Mouse (Mus musculus) lung, postnatal 0 days (tissue): ENCODE results near the gene Fpgs. TPM values are rescaled to one million over a fixed set of nuclear protein-coding genes. Genes with fewer than 3 reads are reported as not detected.

ENCODE experiments used
- ATAC-seq: fragments of 200-750 bp; cut with Nextera tagmentation; 2 replicates; pipeline ENCODE4 v1.8.0; 2017; ENCODE audit warnings: moderate library complexity
- DNase-seq: peaks from one replicate; pipeline ENCODE4 v3.0.0-alpha.2; 2016; ENCODE audit warnings: low spot score
- H3K27ac ChIP-seq: fragments of 300-500 bp; sonication (generic); 2 replicates; pipeline ENCODE4 v1.5.1; 2014; ENCODE audit warnings: antibody characterized with exemption, mild to moderate bottlenecking, low read length, mixed read lengths
- H3K27me3 ChIP-seq: fragments of 300-500 bp; sonication (generic); replicated peaks from 2 replicates; pipeline ENCODE4 v1.6.1; 2014; ENCODE audit warnings: low read length, mixed read lengths; ENCODE audit not compliant: insufficient read depth
- H3K36me3 ChIP-seq: fragments of 300-500 bp; sonication (generic); 2 replicates; pipeline ENCODE4 v1.6.1; 2014; ENCODE audit warnings: low read length, mixed read lengths; ENCODE audit not compliant: insufficient read depth
- H3K4me1 ChIP-seq: fragments of 300-500 bp; sonication (generic); 2 replicates; pipeline ENCODE4 v1.6.1; 2014; ENCODE audit warnings: antibody characterized with exemption, low read depth, low read length, mixed read lengths; ENCODE audit not compliant: insufficient read depth
- H3K4me2 ChIP-seq: fragments of 300-500 bp; sonication (generic); replicated peaks from 2 replicates; pipeline ENCODE4 v1.6.1; 2014; ENCODE audit warnings: low read depth, mild to moderate bottlenecking, low read length, moderate library complexity, mixed read lengths
- H3K4me3 ChIP-seq: fragments of 300-500 bp; sonication (generic); 2 replicates; pipeline ENCODE4 v1.5.1; 2014; ENCODE audit warnings: low read depth, low read length
- H3K9ac ChIP-seq: fragments of 300-500 bp; sonication (generic); replicated peaks from 2 replicates; pipeline ENCODE4 v1.6.1; 2014; ENCODE audit warnings: low read depth, mild to moderate bottlenecking
- H3K9me3 ChIP-seq: fragments of 300-500 bp; sonication (generic); 2 replicates; pipeline ENCODE4 v1.6.1; 2016; ENCODE audit warnings: low read length, mixed read lengths
- CTCF ChIP-seq: IDR thresholded peaks from 2 replicates; pipeline ENCODE4 v1.5.1; 2016; ENCODE audit warnings: antibody characterized with exemption, mild to moderate bottlenecking
- EP300 ChIP-seq: IDR thresholded peaks from 2 replicates; pipeline ENCODE4 v1.6.1; 2016; ENCODE audit warnings: antibody characterized with exemption, mild to moderate bottlenecking, control low read depth
- WGBS: fragments of 180-500 bp; shearing (Covaris S2); extraction: QIAGEN DNeasy Blood & Tissue Kit; methylation state at CpG from one replicate; pipeline ENCODE4 v1.1.7; 2014; 5-methylcytosine and 5-hydroxymethylcytosine counted together
- polyA plus RNA-seq: library from polyadenylated mRNA; unstranded; fragments of >200 nt; fragmentation: Nextera tagmentation; extraction: Ambion mirVana; gene quantifications from 2 replicates; pipeline ENCODE4 v1.2.1, GENCODE M21; 2015

Gene Fpgs
- polyA plus RNA-seq, 1 experiment from 2014 or later = 15.6 TPM

DNA sequence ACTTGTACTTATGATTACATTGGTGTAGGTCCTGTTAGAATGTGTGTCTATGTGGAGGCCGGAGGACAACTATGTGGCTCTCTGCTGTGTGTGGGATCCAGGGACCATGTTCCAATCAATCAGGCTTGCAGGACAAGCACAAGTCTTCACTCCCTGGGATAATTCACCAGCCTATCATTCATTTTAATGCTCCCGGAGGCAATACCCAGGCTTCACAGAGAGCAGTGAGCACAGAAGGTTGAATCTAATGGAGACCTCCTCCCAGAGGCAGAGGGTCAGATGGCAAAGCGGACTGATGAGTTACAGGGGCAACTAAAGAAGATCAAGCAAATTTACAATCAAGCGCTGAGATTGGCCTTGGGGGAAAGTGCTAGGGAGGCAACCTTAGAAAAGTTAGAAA is 25.6 kb upstream of the Fpgs start:
- WGBS = 47% methylated on average over 4 of the region's 4 CpGs

DNA sequence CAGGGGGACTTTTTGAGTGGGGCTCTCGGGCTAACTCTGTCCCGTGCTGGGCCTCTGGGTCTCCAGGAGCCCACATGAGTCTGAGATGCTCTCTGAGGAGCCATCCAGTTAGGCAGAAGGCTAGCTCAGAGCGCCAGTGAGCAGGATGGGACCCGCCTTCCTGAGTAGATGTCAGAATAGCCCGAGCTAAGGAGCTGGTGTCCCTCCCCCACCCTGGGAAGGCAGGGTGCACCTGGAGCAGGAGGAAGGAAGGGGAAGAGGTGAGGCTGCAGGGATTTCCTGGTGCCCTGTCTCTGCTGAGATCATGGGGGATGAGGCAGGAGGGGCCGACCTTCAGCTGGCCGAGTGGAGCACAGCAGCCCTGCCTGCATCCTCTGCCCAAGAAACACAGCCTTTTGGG is 24.5 kb upstream of the Fpgs start:
- peak overlapping the region; percentile 83 for H3K27ac ChIP-seq
- peak overlapping the region; percentile 54 for H3K9ac ChIP-seq
- DNase-seq (peak; percentile 59), ATAC-seq (peak; percentile 29)
- peak overlapping the region; percentile 48 for H3K4me3 ChIP-seq
- TF ChIP-seq CTCF (no peak), EP300 (peak; percentile 71)
- no peaks in the 10 kb centered on the region for H3K9me3 ChIP-seq
- peak overlapping the region; percentile 54 for H3K4me2 ChIP-seq
- H3K36me3 ChIP-seq = no peaks in the 10 kb centered on the region
- 33% methylated on average over 7 of the region's 7 CpGs for WGBS
- H3K27me3 ChIP-seq = no peaks in the 10 kb centered on the region
- peaks cover 8% of the 10 kb centered on the region; the same call in 1 of the 2 replicates for H3K4me1 ChIP-seq

More for the DNA sequence above, 25.6 kb upstream of the Fpgs start:
- H3K4me1 ChIP-seq = peaks cover 8% of the 10 kb centered on the region; the same call in 1 of the 2 replicates
- peak overlapping the region; percentile 48; the same call in 1 of the 2 replicates for H3K4me3 ChIP-seq
- peak overlapping the region; percentile 83 for H3K27ac ChIP-seq
- no peaks in the 10 kb centered on the region for H3K27me3 ChIP-seq
- peak overlapping the region; percentile 54 for H3K4me2 ChIP-seq
- no peak for TF ChIP-seq EP300
- TF ChIP-seq CTCF = no peak
- no peaks in the 10 kb centered on the region for H3K36me3 ChIP-seq
- H3K9ac ChIP-seq = peak overlapping the region; percentile 19; the same call in 1 of the 2 replicates
- no peaks in the 10 kb centered on the region for H3K9me3 ChIP-seq
- ATAC-seq (no peak), DNase-seq (no peak)

DNA sequence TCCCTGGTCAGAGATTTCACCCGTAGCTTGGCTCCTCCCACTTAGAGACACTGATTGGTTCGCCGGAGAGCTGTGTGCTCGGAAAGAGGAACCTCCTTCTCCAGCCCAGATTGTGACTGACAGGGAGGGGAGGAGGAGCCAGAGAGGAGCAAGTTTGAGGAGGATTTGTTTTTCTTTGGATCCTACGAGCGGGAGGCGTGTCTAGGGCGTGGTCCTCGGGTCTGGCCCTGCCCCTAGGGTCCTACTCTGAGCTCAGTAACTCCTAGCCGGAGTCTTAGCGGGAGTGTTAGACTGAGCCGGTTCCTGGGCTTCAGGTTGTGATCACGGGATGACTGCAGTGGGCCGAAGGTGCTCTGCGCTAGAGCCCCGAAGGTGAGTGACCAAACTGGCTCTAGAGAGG is 23.5 kb upstream of the Fpgs start:
- Histone ChIP-seq H3K27me3 (no peaks in the 10 kb centered on the region), H3K9ac (peak overlapping the region; percentile 54), H3K4me2 (peak overlapping the region; percentile 54), H3K36me3 (no peaks in the 10 kb centered on the region), H3K4me3 (peak overlapping the region; percentile 48), H3K9me3 (no peaks in the 10 kb centered on the region), H3K27ac (peak overlapping the region; percentile 83), H3K4me1 (peaks cover 8% of the 10 kb centered on the region; the same call in 1 of the 2 replicates)
- WGBS = 2% methylated on average over 16 of the region's 16 CpGs
- DNase-seq = peak; percentile 100
- TF ChIP-seq EP300 (no peak), CTCF (no peak)
- peak; percentile 98 for ATAC-seq

DNA sequence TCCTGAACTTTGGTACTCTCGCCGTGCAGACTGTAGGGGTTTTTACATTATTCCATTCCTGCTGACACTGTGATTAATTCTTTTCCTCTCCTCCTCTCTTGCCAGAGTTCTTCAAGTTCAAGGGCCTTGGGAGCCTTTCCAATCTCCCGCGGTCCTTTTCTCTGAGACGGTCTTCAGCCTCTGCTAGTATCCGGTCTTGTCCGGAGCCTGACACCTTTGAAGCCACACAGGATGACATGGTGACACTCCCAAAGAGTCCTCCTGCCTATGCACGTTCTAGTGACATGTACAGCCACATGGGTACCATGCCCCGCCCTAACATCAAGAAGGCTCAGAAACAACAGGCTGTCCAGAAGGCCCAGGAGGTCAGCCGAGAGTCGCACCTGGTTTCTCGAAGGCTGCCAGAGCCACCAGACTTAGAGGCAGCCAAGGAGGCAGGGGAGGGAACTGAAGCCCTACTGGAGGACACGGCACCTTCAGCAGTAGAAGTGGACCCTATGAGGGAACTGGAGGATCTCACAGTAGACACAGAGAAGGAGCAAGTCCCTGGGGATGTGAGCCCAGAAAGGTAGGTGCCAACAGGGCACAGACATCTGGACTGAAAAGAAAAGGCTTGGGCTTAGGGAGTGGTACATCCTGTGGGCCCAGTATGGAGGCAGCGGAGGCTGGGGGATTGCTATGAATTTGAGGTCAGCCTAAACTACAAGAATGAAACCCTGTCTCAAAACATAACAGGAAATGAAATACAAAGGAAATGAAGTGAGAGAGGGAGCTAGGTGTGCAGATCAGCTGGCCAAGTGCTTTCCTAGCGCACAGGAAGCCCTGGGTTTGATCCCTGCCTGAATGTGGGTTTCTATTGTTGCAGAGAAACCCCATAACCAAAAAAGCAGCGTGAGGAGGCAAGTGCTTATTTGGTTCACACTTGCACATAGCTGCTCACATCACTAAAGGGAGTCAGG is 21.2 kb upstream of the Fpgs start:
- Histone ChIP-seq H3K36me3 (no peaks in the 10 kb centered on the region), H3K27me3 (no peaks in the 10 kb centered on the region), H3K27ac (0 out of 2 replicates have a peak overlapping the region, but pooled peaks have one; percentile 32), H3K9ac (no peak overlapping the region), H3K4me2 (no peak overlapping the region), H3K4me3 (no peak overlapping the region), H3K9me3 (no peaks in the 10 kb centered on the region), H3K4me1 (0 out of 2 replicates have a peak, but pooled peaks cover 4% of the 10 kb centered on the region)
- WGBS = 51% methylated on average over 16 of the region's 16 CpGs
- DNase-seq (no peak), ATAC-seq (no peak)
- TF ChIP-seq EP300 (no peak), CTCF (no peak)

DNA sequence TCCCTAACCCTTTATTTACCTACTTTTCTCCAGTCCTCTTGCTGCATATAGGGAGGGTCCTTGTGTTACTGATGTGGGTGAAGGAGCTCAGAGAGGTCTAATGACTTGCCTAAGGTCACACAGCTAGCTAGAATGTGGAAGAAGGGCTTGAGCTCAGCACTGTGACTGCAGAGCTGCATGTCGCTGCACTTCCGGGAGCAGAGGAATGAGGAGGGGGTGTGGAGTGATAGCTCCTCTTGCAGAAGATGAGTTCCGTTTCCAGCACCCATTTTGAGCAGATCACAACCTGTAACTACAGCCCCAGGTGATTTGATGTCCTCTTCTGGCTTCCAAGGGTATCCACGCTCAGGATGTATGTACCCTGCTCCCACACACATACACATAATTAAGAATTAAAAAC is 20.2 kb upstream of the Fpgs start:
- H3K4me3 ChIP-seq = no peak overlapping the region
- no peak overlapping the region for H3K4me2 ChIP-seq
- DNase-seq = no peak
- H3K36me3 ChIP-seq = no peaks in the 10 kb centered on the region
- H3K9me3 ChIP-seq = no peaks in the 10 kb centered on the region
- 80% methylated on average over 4 of the region's 4 CpGs for WGBS
- no peaks in the 10 kb centered on the region for H3K27me3 ChIP-seq
- no peak overlapping the region for H3K9ac ChIP-seq
- H3K27ac ChIP-seq = no peak overlapping the region
- no peak for ATAC-seq
- H3K4me1 ChIP-seq = 0 out of 2 replicates have a peak, but pooled peaks cover 4% of the 10 kb centered on the region
- TF ChIP-seq EP300 = no peak
- no peak for TF ChIP-seq CTCF

DNA sequence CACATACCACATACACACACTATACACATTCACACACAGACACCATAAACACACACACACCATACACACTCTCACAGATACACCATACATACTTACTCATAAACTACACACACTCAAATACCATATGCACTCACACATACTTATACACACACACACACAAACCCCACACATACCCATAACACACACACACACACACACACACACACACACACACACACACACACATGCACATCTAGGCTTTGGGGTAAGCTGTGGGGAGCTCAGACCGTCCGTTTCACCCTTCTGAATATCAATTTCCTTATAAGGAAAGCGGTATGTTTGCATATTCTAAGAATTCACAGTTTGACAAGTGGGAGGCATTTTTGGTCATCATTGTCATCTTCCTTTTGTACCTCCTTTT is 18.6 kb upstream of the Fpgs start:
- H3K4me2 ChIP-seq = peak overlapping the region; percentile 14; the same call in 1 of the 2 replicates
- H3K9me3 ChIP-seq = no peaks in the 10 kb centered on the region
- H3K36me3 ChIP-seq = no peaks in the 10 kb centered on the region
- DNase-seq = no peak
- no peak overlapping the region for H3K9ac ChIP-seq
- ATAC-seq = no peak
- H3K4me1 ChIP-seq = 0 out of 2 replicates have a peak, but pooled peaks cover 4% of the 10 kb centered on the region
- H3K27ac ChIP-seq = no peak overlapping the region
- no peaks in the 10 kb centered on the region for H3K27me3 ChIP-seq
- no peak overlapping the region for H3K4me3 ChIP-seq
- TF ChIP-seq CTCF (no peak), EP300 (no peak)
- WGBS = 34% methylated on average over 3 of the region's 3 CpGs
